Mouse (Mus musculus) megakaryocyte, embryonic 14.5 days (primary cell): Measurements from ENCODE around the gene Aco1. TPM values are rescaled to one million over a fixed set of nuclear protein-coding genes. Genes with fewer than 3 reads are reported as not detected.

Experiments
- H3K27me3 ChIP-seq: replicated peaks from 2 replicates; pipeline ENCODE3; 2012; ENCODE audit warnings: inconsistent platforms
- H3K36me3 ChIP-seq: replicated peaks from 2 replicates; pipeline ENCODE3; 2012; ENCODE audit warnings: low read length, inconsistent platforms, mixed read lengths
- H3K4me1 ChIP-seq: 2 replicates; pipeline ENCODE4 v1.6.1; 2012; ENCODE audit warnings: inconsistent platforms
- H3K4me3 ChIP-seq: replicated peaks from 2 replicates; pipeline ENCODE3; 2012; ENCODE audit warnings: moderate library complexity, mild to moderate bottlenecking, inconsistent platforms
- H3K9me3 ChIP-seq: 2 replicates; pipeline ENCODE4 v1.6.1; 2012; ENCODE audit warnings: inconsistent platforms
- FLI1 ChIP-seq: IDR thresholded peaks from 2 replicates; pipeline ENCODE4 v1.6.1; 2012; ENCODE audit warnings: low read length, inconsistent platforms, mixed read lengths
- GATA1 ChIP-seq: IDR thresholded peaks from 3 replicates; pipeline ENCODE4 v1.6.1; 2012; ENCODE audit warnings: mixed read lengths, low read length, inconsistent platforms, borderline replicate concordance
- polyA plus RNA-seq: library from polyadenylated mRNA; stranded (reverse); fragments of >175 nt; gene quantifications from 2 replicates; pipeline ENCODE4 v1.2.3, GENCODE M21; 2012; ENCODE audit warnings: low replicate concordance; ENCODE audit not compliant: insufficient read depth

Gene Aco1
- polyA plus RNA-seq, 1 experiment = 3.3 TPM

DNA sequence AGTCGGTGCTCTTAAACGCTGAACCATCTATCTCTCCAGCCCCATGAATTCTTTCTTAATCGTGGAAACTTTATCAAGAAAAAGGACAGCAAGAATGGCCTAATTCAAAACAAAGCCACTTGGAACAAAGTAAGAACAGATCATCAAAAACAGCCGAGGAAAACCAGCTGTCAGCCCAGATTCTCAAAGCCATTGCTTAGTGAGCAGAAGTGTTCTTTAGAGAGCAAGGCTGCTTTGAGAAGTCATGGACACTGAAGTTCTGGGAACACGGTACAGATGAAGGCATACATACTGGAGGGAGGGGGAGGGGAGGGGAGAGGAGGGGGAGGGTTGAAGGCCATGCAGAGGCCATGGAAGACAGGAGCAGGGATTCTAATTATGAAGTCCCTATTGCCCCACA is 83.2 kb downstream of the Aco1 start:
- peaks cover 83% of the 10 kb centered on the region for H3K36me3 ChIP-seq
- H3K4me1 ChIP-seq = peaks cover 4% of the 10 kb centered on the region; the same call in 1 of the 2 replicates
- no peak overlapping the region for H3K4me3 ChIP-seq
- no peaks in the 10 kb centered on the region for H3K27me3 ChIP-seq
- TF ChIP-seq FLI1 = no peak
- TF ChIP-seq GATA1 = no peak
- H3K9me3 ChIP-seq = no peaks in the 10 kb centered on the region

- TF ChIP-seq FLI1 (no peak), GATA1 (no peak)
- no peak overlapping the region for H3K4me3 ChIP-seq
- no peaks in the 10 kb centered on the region for H3K9me3 ChIP-seq
- H3K36me3 ChIP-seq = peaks cover 74% of the 10 kb centered on the region
- H3K27me3 ChIP-seq = no peaks in the 10 kb centered on the region
- H3K4me1 ChIP-seq = peaks cover 4% of the 10 kb centered on the region; the same call in 1 of the 2 replicates
Measured at GRCm38 (mm10) chr4:40227131-40227530, 84.2 kb downstream of the Aco1 start.

DNA sequence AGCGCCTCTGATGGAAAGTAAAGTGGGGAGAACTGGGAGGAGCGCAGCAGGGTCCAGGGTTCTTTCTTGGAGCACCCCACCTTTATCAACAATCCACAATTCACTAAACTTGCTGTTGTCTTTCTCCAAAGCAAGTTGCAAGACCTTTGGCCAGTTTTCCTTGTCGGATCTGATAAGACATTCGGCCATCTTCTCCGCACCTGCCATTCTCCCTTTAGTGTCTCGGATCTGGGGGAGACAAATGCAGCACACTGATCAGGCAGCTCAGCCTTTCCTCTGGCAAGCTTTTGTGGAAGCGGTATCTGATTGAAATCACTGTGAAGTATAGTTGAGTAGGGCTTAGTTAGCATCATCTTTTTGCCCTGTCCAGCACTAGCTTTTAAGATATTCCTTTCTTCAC is 85.0 kb downstream of the Aco1 start:
- Histone ChIP-seq H3K9me3 (no peaks in the 10 kb centered on the region), H3K27me3 (no peaks in the 10 kb centered on the region), H3K4me1 (peaks cover 4% of the 10 kb centered on the region; the same call in 1 of the 2 replicates), H3K36me3 (peaks cover 71% of the 10 kb centered on the region), H3K4me3 (no peak overlapping the region)
- TF ChIP-seq GATA1 (no peak), FLI1 (no peak)

GRCm38 (mm10) chr4:40229723-40230122 is 86.8 kb downstream of the Aco1 start:
- no peaks in the 10 kb centered on the region for H3K9me3 ChIP-seq
- H3K4me1 ChIP-seq = peaks cover 13% of the 10 kb centered on the region; the same call in 1 of the 2 replicates
- H3K36me3 ChIP-seq = peaks cover 71% of the 10 kb centered on the region
- H3K27me3 ChIP-seq = no peaks in the 10 kb centered on the region
- TF ChIP-seq GATA1 = no peak
- TF ChIP-seq FLI1 = no peak
- H3K4me3 ChIP-seq = no peak overlapping the region

DNA sequence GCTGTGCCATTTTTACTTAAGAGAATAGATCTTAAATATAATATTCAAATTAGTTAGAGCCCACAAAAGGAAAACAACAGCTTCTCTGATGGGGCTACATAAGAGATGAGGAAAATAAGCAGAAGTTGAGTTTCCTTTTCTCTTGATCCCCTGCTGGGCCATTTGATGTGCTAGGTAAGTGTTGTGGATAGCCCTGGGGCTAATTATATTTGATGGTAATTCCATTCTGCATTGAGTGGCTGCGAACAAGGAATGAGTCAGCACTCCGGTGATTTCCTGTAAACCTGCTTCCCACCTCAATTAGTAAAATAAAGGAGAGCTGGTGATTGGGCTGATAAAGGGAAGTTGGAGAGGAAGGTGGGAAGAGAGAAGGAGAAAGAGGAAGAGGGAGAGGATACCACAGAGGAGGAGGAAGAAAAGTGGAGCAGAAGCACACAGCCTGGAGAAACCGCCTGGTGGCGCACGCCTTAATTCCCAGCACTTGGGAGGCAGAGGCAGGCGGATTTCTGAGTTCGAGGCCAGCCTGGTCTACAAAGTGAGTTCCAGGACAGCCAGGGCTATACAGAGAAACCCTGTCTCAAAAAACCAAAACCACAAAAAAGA is 90.3 kb downstream of the Aco1 start:
- no peak overlapping the region for H3K4me3 ChIP-seq
- peaks cover 21% of the 10 kb centered on the region for H3K4me1 ChIP-seq
- no peaks in the 10 kb centered on the region for H3K27me3 ChIP-seq
- TF ChIP-seq FLI1 (no peak), GATA1 (no peak)
- H3K9me3 ChIP-seq = no peaks in the 10 kb centered on the region
- peaks cover 49% of the 10 kb centered on the region for H3K36me3 ChIP-seq

DNA sequence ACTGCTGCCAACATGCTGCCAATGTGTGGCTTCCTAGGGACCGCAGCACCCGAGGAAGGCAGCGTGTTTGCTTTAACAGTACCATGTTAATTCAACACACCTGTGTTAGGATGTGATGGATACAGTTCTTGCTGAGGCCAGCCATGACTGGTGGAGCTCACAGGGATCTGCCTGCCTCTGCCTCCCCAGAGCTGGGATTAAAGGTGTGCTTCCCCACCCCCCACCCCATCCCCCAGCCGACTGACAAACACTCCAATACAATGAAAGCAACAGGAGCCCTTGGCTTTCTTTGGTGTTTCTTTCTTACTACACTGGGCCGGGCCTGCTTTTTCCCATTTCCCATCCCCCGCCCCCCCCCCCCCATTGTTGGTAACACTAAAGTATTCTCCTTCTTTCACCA is 91.4 kb downstream of the Aco1 start:
- Histone ChIP-seq H3K27me3 (no peaks in the 10 kb centered on the region), H3K36me3 (peaks cover 42% of the 10 kb centered on the region), H3K9me3 (no peaks in the 10 kb centered on the region), H3K4me3 (no peak overlapping the region), H3K4me1 (peaks cover 29% of the 10 kb centered on the region)
- TF ChIP-seq GATA1 = no peak
- no peak for TF ChIP-seq FLI1

- no peak overlapping the region for H3K4me3 ChIP-seq
- no peaks in the 10 kb centered on the region for H3K9me3 ChIP-seq
- no peak for TF ChIP-seq GATA1
- TF ChIP-seq FLI1 = no peak
- no peaks in the 10 kb centered on the region for H3K27me3 ChIP-seq
- peaks cover 31% of the 10 kb centered on the region for H3K4me1 ChIP-seq
- H3K36me3 ChIP-seq = peaks cover 31% of the 10 kb centered on the region
Measured at GRCm38 (mm10) chr4:40236829-40237228, 93.9 kb downstream of the Aco1 start.

DNA sequence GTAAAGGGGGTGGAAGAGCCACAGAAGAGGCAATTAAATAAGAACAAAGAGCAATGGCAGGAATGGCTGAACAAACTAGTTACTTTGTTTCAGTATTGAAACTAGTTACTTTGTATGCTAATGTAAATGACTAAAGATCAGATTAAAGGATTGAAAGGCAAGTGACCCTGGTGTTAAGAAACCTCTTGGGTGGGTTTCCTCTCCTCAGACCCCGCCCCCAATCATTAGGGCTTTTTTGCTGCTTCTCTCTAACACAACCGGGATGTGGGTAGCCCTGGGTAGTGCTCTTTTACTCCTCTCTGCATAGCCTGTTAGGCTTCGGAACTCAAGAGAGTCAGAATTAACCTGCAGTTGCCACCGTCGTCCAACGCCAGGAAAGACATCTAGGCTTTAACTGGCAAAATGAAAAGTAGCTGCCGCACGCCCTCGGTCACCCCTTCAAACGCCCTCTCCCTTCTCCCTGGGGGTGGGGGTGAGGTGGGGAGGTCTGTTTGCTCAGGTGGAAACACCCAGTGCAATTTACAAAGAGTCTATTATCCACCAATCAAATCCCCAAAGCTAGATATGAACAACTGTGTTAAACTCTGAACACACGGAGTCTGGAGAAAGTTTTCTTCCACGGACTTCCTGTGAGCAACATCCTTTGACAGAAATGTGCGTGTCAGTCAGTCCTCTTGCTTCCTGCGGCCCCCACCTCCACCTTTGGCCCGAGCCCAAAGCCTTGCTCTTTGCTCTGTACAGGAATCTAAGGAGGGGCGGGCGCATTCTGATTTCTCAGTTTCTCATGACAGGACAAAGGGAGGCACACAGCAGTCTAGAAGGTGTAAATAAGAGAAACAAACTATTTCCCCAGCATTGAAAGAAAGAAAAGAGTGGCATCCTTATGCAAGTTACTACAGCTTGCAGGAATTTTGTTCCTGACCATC is 95.9 kb downstream of the Aco1 start:
- Histone ChIP-seq H3K9me3 (no peaks in the 10 kb centered on the region), H3K4me1 (peaks cover 28% of the 10 kb centered on the region), H3K4me3 (peak overlapping the region; percentile 92), H3K36me3 (peaks cover 19% of the 10 kb centered on the region), H3K27me3 (no peaks in the 10 kb centered on the region)
- TF ChIP-seq FLI1 (no peak), GATA1 (no peak)

DNA sequence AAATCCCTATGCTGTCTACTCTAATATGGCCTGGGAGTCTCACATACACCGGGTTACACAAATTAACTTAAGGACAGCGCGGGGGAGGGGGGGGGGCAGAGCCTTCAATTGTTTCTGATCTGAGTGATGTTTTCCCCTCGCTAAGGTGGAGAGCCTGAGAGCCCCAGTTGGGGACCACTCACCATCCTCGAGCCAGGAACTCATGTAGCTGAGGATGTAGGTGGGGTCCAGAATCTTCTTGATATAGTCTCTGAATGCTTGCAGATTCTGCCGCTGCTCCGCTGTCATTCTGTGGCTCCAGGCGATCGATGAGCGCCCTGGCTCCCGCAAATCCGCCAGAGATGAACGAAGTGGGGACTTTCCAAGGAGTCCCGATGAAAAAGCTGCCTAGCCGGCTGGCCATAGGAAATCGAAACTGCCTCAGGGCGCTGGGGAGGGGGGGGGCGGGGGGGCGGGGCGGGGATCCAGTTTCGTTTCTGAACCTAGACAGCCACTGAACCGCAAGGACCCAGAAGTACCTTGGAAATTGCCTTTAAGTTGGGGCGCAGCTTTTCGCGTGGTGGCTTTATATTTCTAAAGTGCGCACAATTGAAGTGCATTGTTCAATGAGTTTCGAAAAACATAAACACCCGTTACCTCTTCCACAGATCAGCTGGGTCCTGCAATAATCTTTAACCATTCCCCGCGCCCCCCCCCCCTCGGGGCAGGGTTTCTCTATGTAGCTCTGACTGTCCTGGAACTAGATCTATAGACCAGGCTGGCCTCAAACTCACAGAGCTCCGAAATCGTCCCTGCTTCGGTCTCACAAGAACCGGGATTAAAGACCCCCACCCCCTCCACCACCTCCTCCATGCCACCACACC is 96.8 kb downstream of the Aco1 start, which contains the start of gene Ddx58:
Gene Ddx58 (minus strand): TSS at position 420 of the 863 bp plus-strand sequence.
- TF ChIP-seq GATA1 (no peak), FLI1 (no peak)
- H3K36me3 ChIP-seq = peaks cover 10% of the 10 kb centered on the region
- H3K9me3 ChIP-seq = no peaks in the 10 kb centered on the region
- no peaks in the 10 kb centered on the region for H3K27me3 ChIP-seq
- peaks cover 23% of the 10 kb centered on the region for H3K4me1 ChIP-seq
- H3K4me3 ChIP-seq = peak within 1 kb of the TSS; percentile 92
